Mouse (Mus musculus) stomach, adult 2 months (tissue): ENCODE data around the gene 3110070M22Rik. TPM values are rescaled to one million over a fixed set of nuclear protein-coding genes. Genes with fewer than 3 reads are reported as not detected.

Experiments
- polyA plus RNA-seq: library from polyadenylated mRNA; depleted of rRNA; stranded (reverse); fragments of >200 nt; gene quantifications from 2 replicates; pipeline ENCODE4 v1.2.3, GENCODE M21; 2012; rRNA removed

Gene 3110070M22Rik
- 0.71 and 1.0 TPM in 2 replicates for polyA plus RNA-seq

GRCm38 (mm10) chr13:119487880-119488580 is at the start of gene 3110070M22Rik, which contains the start of gene Tmem267:
Gene 3110070M22Rik (minus strand): TSS chr13:119488383.
Gene Tmem267 (plus strand): TSS chr13:119488039.

GRCm38 (mm10) chr13:119462596-119463560 is 25.3 kb downstream of the 3110070M22Rik start, which contains the start of gene 4833420G17Rik:
Gene 4833420G17Rik (plus strand): TSS chr13:119462768.

Other genes starting within 250 kb of the 3110070M22Rik start
- gene Paip1, start 59.8 kb downstream of the 3110070M22Rik start, polyA plus RNA-seq: 3.7 and 9.3 TPM in 2 replicates
- 2.4 and 2.9 TPM in 2 replicates for gene 4833420G17Rik, start 25.6 kb downstream of the 3110070M22Rik start, polyA plus RNA-seq
- 2.5 TPM in 2 replicates for gene Tmem267, start 344 bp downstream of the 3110070M22Rik start, polyA plus RNA-seq
- 0.10 and 0.12 TPM in 2 replicates for gene Ccl28, start 135.4 kb upstream of the 3110070M22Rik start, polyA plus RNA-seq
- 10.6 and 14.2 TPM in 2 replicates for gene Hmgcs1, start 202.0 kb upstream of the 3110070M22Rik start, polyA plus RNA-seq